Mouse (Mus musculus) subcutaneous adipose tissue, adult 2 months (tissue): ENCODE results near the gene Stard13. TPM values are rescaled to one million over a fixed set of nuclear protein-coding genes. Genes with fewer than 3 reads are reported as not detected.

Source experiments
- polyA plus RNA-seq: library from polyadenylated mRNA; depleted of rRNA; stranded (reverse); fragments of >200 nt; gene quantifications from 2 replicates; pipeline ENCODE4 v1.2.3, GENCODE M21; 2012; ENCODE audit warnings: low replicate concordance; rRNA removed

The Stard13 gene
- 17.4 and 21.2 TPM in 2 replicates for polyA plus RNA-seq

DNA sequence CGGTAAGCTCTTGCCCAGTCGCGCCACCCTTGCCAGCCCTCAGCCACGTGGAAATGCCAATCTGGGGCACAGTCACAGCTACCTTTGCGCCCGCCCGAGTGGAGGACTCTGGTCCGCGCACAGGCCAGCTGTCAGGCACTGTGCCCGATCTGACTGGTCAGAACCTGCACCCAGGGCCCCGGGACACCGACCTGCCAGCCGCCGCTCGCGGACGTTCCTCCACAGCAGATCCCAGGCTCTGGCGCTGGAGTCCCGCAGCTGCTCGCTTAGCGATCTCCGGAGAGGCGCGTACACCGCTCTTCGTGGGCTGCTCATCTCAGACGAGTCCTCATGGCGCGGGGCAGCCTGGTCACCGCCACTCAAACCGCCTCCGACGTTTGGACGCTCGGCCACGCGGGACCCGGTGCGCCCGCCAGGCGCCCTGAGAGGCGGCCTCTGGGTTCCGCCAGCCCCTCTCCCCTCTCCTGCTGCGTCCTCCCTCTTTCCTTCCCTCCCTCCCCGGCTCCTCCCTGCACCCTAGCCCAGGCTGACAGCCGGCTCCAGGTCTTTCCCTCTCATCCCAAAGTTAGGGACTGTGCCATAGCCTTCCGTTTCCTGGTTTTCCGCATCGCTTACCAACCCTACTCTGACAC, at the start of gene Stard13:
Stard13 (minus strand) TSS at position 437 of the 632 bp plus-strand sequence.

Other genes starting within 250 kb of the Stard13 start
- not detected in 2 replicates for gene Gm42906, start 194.3 kb upstream of the Stard13 start, polyA plus RNA-seq